Mouse (Mus musculus): ENCODE results near the gene Rufy1. TPM values are rescaled to one million over a fixed set of nuclear protein-coding genes. Genes with fewer than 3 reads are reported as not detected.
A peak's percentile ranks its signal among the peaks of the same experiment; 100 is the strongest.

Rufy1 gene
- polyA plus RNA-seq, 1 experiment from 2014 or later, result 29.0 TPM

- no peaks in the 10 kb centered on the region for H3K9me3 ChIP-seq (replicated peaks; ENCODE audit: low read length)
- ATAC-seq (replicated peaks; ENCODE audit: low FRiP score, low read depth), result no peak; the same call in 1 of the 2 replicates
- no peak for DNase-seq (ENCODE audit: low spot score)
- no peak overlapping the region for H3K27ac ChIP-seq
- H3K9ac ChIP-seq (ENCODE audit: low read depth, low read length), result no peak overlapping the region
- H3K4me3 ChIP-seq (replicated peaks; ENCODE audit: low read depth, low read length), result no peak overlapping the region
- WGBS, result 99% methylated on average over 3 of the region's 3 CpGs
- H3K36me3 ChIP-seq (ENCODE audit: insufficient read depth, low read length), result peaks cover 45% of the 10 kb centered on the region
- H3K27me3 ChIP-seq (ENCODE audit: insufficient read depth, low read length), result no peaks in the 10 kb centered on the region
- H3K4me1 ChIP-seq (replicated peaks; ENCODE audit: insufficient read depth, low read length), result no peaks in the 10 kb centered on the region
- H3K4me2 ChIP-seq (ENCODE audit: low read length), result no peak overlapping the region
- TF ChIP-seq CTCF (IDR thresholded peaks at IDR 0.05; ENCODE audit: low read depth), result no peak
These were observed 42.6 kb downstream of the Rufy1 start for GRCm38 (mm10) chr11:50388217-50388929.

- DNase-seq (ENCODE audit: low spot score) (no peak), ATAC-seq (replicated peaks; ENCODE audit: low FRiP score, low read depth) (no peak)
- H3K27ac ChIP-seq, result no peak overlapping the region
- no peak overlapping the region for H3K4me2 ChIP-seq (ENCODE audit: low read length)
- 84% methylated on average over 4 of the region's 4 CpGs for WGBS
- no peak overlapping the region for H3K9ac ChIP-seq (ENCODE audit: low read depth, low read length)
- no peaks in the 10 kb centered on the region for H3K27me3 ChIP-seq (ENCODE audit: insufficient read depth, low read length)
- peaks cover 51% of the 10 kb centered on the region for H3K36me3 ChIP-seq (ENCODE audit: insufficient read depth, low read length)
- H3K4me1 ChIP-seq (replicated peaks; ENCODE audit: insufficient read depth, low read length), result no peaks in the 10 kb centered on the region
- H3K4me3 ChIP-seq (replicated peaks; ENCODE audit: low read depth, low read length), result no peak overlapping the region
- TF ChIP-seq CTCF (IDR thresholded peaks at IDR 0.05; ENCODE audit: low read depth), result no peak
- H3K9me3 ChIP-seq (replicated peaks; ENCODE audit: low read length), result no peaks in the 10 kb centered on the region
These were observed 43.2 kb downstream of the Rufy1 start for GRCm38 (mm10) chr11:50387697-50388096.

- no peak overlapping the region for H3K27ac ChIP-seq
- H3K9ac ChIP-seq (ENCODE audit: low read depth, low read length), result no peak overlapping the region
- TF ChIP-seq CTCF (IDR thresholded peaks at IDR 0.05; ENCODE audit: low read depth), result no peak
- 76% methylated on average over 3 of the region's 3 CpGs for WGBS
- ATAC-seq (replicated peaks; ENCODE audit: low FRiP score, low read depth) (no peak), DNase-seq (ENCODE audit: low spot score) (no peak)
- H3K9me3 ChIP-seq (replicated peaks; ENCODE audit: low read length), result no peaks in the 10 kb centered on the region
- H3K4me3 ChIP-seq (replicated peaks; ENCODE audit: low read depth, low read length), result no peak overlapping the region
- no peak overlapping the region for H3K4me2 ChIP-seq (ENCODE audit: low read length)
- no peaks in the 10 kb centered on the region for H3K27me3 ChIP-seq (ENCODE audit: insufficient read depth, low read length)
- no peaks in the 10 kb centered on the region for H3K4me1 ChIP-seq (replicated peaks; ENCODE audit: insufficient read depth, low read length)
- H3K36me3 ChIP-seq (ENCODE audit: insufficient read depth, low read length), result peaks cover 54% of the 10 kb centered on the region
These were observed 43.7 kb downstream of the Rufy1 start for GRCm38 (mm10) chr11:50387167-50387679.

GRCm38 (mm10) chr11:50381311-50381710 is 49.6 kb downstream of the Rufy1 start:
- Histone ChIP-seq H3K27me3 (ENCODE audit: insufficient read depth, low read length) (no peaks in the 10 kb centered on the region), H3K4me2 (ENCODE audit: low read length) (peak overlapping the region; percentile 40), H3K9me3 (replicated peaks; ENCODE audit: low read length) (no peaks in the 10 kb centered on the region), H3K27ac (no peak overlapping the region), H3K9ac (ENCODE audit: low read depth, low read length) (no peak overlapping the region), H3K4me1 (replicated peaks; ENCODE audit: insufficient read depth, low read length) (0 out of 2 replicates have a peak, but pooled peaks cover 5% of the 10 kb centered on the region), H3K36me3 (ENCODE audit: insufficient read depth, low read length) (peaks cover 28% of the 10 kb centered on the region), H3K4me3 (replicated peaks; ENCODE audit: low read depth, low read length) (0 out of 2 replicates have a peak overlapping the region, but pooled peaks have one; percentile 4)
- ATAC-seq (replicated peaks; ENCODE audit: low FRiP score, low read depth), result no peak
- TF ChIP-seq CTCF (IDR thresholded peaks at IDR 0.05; ENCODE audit: low read depth), result no peak
- WGBS, result 5% methylated on average over 4 of the region's 4 CpGs
- no peak for DNase-seq (ENCODE audit: low spot score)

- Histone ChIP-seq H3K4me2 (ENCODE audit: low read length) (peak overlapping the region; percentile 72), H3K9ac (ENCODE audit: low read depth, low read length) (peak overlapping the region; percentile 99; the same call in 1 of the 2 replicates), H3K27ac (no peak overlapping the region), H3K4me3 (replicated peaks; ENCODE audit: low read depth, low read length) (peak overlapping the region; percentile 100), H3K36me3 (ENCODE audit: insufficient read depth, low read length) (peaks cover 16% of the 10 kb centered on the region), H3K27me3 (ENCODE audit: insufficient read depth, low read length) (no peaks in the 10 kb centered on the region), H3K9me3 (replicated peaks; ENCODE audit: low read length) (no peaks in the 10 kb centered on the region), H3K4me1 (replicated peaks; ENCODE audit: insufficient read depth, low read length) (0 out of 2 replicates have a peak, but pooled peaks cover 7% of the 10 kb centered on the region)
- 41% methylated on average over 12 of the region's 12 CpGs for WGBS
- TF ChIP-seq CTCF (IDR thresholded peaks at IDR 0.05; ENCODE audit: low read depth), result no peak
- ATAC-seq (replicated peaks; ENCODE audit: low FRiP score, low read depth), result no peak
- DNase-seq (ENCODE audit: low spot score), result no peak
These were observed 51.7 kb downstream of the Rufy1 start for GRCm38 (mm10) chr11:50379023-50379752.

GRCm38 (mm10) chr11:50377892-50378684 is 52.8 kb downstream of the Rufy1 start:
- Histone ChIP-seq H3K4me3 (replicated peaks; ENCODE audit: low read depth, low read length) (peak overlapping the region; percentile 100), H3K27me3 (ENCODE audit: insufficient read depth, low read length) (no peaks in the 10 kb centered on the region), H3K4me1 (replicated peaks; ENCODE audit: insufficient read depth, low read length) (0 out of 2 replicates have a peak, but pooled peaks cover 7% of the 10 kb centered on the region), H3K9me3 (replicated peaks; ENCODE audit: low read length) (no peaks in the 10 kb centered on the region), H3K9ac (ENCODE audit: low read depth, low read length) (peak overlapping the region; percentile 99), H3K27ac (peak overlapping the region; percentile 100), H3K4me2 (ENCODE audit: low read length) (peak overlapping the region; percentile 72), H3K36me3 (ENCODE audit: insufficient read depth, low read length) (peaks cover 14% of the 10 kb centered on the region)
- DNase-seq (ENCODE audit: low spot score), result peak; percentile 89
- WGBS, result under 1% methylated on average over 69 of the region's 71 CpGs
- peak; percentile 66 for ATAC-seq (replicated peaks; ENCODE audit: low FRiP score, low read depth)
- TF ChIP-seq CTCF (IDR thresholded peaks at IDR 0.05; ENCODE audit: low read depth), result peak; percentile 62
